Mouse (Mus musculus) lung, embryonic 16.5 days (tissue): ENCODE results near the gene Arid4a. TPM values are rescaled to one million over a fixed set of nuclear protein-coding genes. Genes with fewer than 3 reads are reported as not detected.

ENCODE experiments used
- ATAC-seq: fragments of 200-750 bp; cut with Nextera tagmentation; 2 replicates; pipeline ENCODE4 v1.8.0; 2017; ENCODE audit warnings: low read depth, mild to moderate bottlenecking, moderate library complexity
- H3K27ac ChIP-seq: fragments of 300-500 bp; sonication (generic); 2 replicates; pipeline ENCODE4 v1.5.1; 2014; ENCODE audit warnings: mild to moderate bottlenecking, control low read depth, low read length
- H3K27me3 ChIP-seq: fragments of 300-500 bp; sonication (generic); 2 replicates; pipeline ENCODE4 v1.6.1; 2014; ENCODE audit warnings: low read depth, low read length, mixed read lengths; ENCODE audit not compliant: control insufficient read depth, insufficient read depth
- H3K36me3 ChIP-seq: fragments of 300-500 bp; sonication (generic); 2 replicates; pipeline ENCODE4 v1.6.1; 2014; ENCODE audit warnings: low read length; ENCODE audit not compliant: control insufficient read depth, insufficient read depth
- H3K4me1 ChIP-seq: fragments of 300-500 bp; sonication (generic); replicated peaks from 2 replicates; pipeline ENCODE4 v1.6.1; 2014; ENCODE audit warnings: low read length, mixed read lengths; ENCODE audit not compliant: control insufficient read depth, insufficient read depth
- H3K4me2 ChIP-seq: fragments of 300-500 bp; sonication (generic); 2 replicates; pipeline ENCODE4 v1.6.1; 2014; ENCODE audit warnings: low read depth, low read length, control low read depth
- H3K4me3 ChIP-seq: fragments of 300-500 bp; sonication (generic); 2 replicates; pipeline ENCODE4 v1.5.1; 2014; ENCODE audit warnings: mild to moderate bottlenecking, low read length, control low read depth
- H3K9ac ChIP-seq: fragments of 300-500 bp; sonication (generic); 2 replicates; pipeline ENCODE4 v1.6.1; 2014; ENCODE audit warnings: low read length, control low read depth
- H3K9me3 ChIP-seq: fragments of 300-500 bp; sonication (generic); 2 replicates; pipeline ENCODE4 v1.6.1; 2016; ENCODE audit warnings: low read length; ENCODE audit not compliant: control insufficient read depth
- WGBS: fragments of 180-500 bp; shearing (Covaris S2); extraction: QIAGEN DNeasy Blood & Tissue Kit; methylation state at CpG from one replicate; pipeline ENCODE4 v1.1.7; 2014; 5-methylcytosine and 5-hydroxymethylcytosine counted together
- polyA plus RNA-seq: library from polyadenylated mRNA; unstranded; fragments of >200 nt; fragmentation: Nextera tagmentation; extraction: Ambion mirVana; gene quantifications from 2 replicates; pipeline ENCODE4 v1.2.1, GENCODE M21; 2015

Arid4a gene
- polyA plus RNA-seq, 1 experiment from 2014 or later: 44.7 TPM

DNA sequence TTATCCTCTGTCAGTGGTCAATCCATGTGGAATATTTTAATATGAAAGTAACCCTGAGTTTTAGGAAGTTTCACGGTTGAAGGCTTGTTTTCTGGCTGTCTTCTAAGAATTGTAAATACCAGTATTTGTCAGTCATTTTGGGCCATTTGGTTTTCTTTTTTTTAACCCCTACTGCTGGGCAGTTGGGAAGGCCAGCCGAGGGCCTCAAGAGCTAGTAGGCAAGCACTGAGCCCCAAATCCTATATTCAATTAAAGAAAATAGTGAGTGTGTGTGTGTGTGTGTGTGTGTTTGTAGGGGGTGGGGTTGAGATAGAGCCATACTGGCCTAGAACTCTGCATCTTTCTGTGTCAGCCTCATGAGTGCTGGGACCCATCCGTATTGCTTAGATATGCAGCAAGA is 39.9 kb upstream of the Arid4a start:
- 63% methylated on average over 3 of the region's 3 CpGs for WGBS
- Histone ChIP-seq H3K27ac (no peak overlapping the region), H3K27me3 (no peaks in the 10 kb centered on the region), H3K9me3 (no peaks in the 10 kb centered on the region), H3K4me3 (peak overlapping the region; percentile 81), H3K9ac (peak overlapping the region; percentile 30), H3K4me1 (peaks cover 10% of the 10 kb centered on the region), H3K4me2 (peak overlapping the region; percentile 74), H3K36me3 (peaks cover 14% of the 10 kb centered on the region)
- ATAC-seq: no peak

DNA sequence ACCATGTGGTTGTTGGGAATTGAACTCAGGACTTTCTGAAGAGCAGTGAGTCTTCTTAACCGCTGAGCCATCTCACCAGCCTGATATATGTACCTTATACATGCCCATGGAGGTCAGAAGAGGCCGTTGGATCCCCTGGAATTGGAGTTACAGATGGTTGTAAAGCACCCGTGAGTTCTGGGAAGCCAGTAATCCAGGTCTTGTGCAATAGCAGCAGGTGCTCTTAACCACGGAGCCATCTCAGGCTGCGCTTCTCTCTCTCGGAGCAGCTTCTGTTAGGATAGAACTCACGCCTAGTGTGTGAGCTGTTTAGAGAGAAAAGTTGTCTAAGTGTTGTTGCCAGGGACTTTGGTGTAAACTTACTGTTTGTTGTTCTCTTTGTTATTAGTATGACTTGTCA is 37.4 kb upstream of the Arid4a start:
- Histone ChIP-seq H3K9ac (no peak overlapping the region), H3K27me3 (no peaks in the 10 kb centered on the region), H3K4me3 (no peak overlapping the region), H3K27ac (no peak overlapping the region), H3K36me3 (peaks cover 14% of the 10 kb centered on the region), H3K9me3 (no peaks in the 10 kb centered on the region), H3K4me2 (no peak overlapping the region), H3K4me1 (peaks cover 10% of the 10 kb centered on the region)
- 89% methylated on average over 7 of the region's 7 CpGs for WGBS
- ATAC-seq: no peak

DNA sequence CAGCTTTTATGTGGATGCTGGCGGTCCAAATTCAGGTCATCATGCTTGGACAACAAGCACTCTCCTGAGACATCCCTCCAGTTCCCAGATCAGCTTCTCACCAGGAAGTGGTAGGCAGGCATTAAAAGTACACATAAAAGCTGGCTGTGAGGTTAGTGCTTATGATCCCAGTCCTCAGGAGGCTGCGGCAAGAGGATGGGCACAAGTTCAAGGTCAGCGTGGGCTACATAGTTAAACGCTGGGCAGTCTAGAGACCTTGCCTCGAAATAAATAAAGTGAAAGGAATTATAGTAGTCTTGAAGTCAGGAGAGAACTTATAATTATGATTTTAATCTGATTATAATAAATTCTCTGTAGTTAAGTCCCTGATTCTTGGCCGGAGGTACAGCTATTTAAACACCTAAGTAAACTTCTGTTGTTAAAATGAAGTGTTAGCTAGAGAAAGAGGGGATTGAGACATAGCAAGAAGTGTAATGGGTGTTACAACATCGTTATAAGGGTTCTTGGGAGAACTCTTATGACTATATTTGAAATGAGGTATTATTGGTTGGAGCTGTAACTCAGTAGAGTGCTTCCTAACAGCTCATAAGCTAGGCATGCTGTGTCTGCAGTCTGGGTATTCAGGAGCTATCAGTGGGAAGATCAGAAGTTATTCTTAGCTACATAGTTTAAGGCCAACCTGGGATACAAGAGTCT is 30.8 kb upstream of the Arid4a start:
- WGBS: 79% methylated on average over 7 of the region's 7 CpGs
- Histone ChIP-seq H3K27me3 (no peaks in the 10 kb centered on the region), H3K36me3 (peaks cover 37% of the 10 kb centered on the region), H3K9me3 (no peaks in the 10 kb centered on the region), H3K4me2 (no peak overlapping the region), H3K27ac (no peak overlapping the region), H3K4me1 (no peaks in the 10 kb centered on the region), H3K4me3 (no peak overlapping the region), H3K9ac (no peak overlapping the region)
- no peak for ATAC-seq

DNA sequence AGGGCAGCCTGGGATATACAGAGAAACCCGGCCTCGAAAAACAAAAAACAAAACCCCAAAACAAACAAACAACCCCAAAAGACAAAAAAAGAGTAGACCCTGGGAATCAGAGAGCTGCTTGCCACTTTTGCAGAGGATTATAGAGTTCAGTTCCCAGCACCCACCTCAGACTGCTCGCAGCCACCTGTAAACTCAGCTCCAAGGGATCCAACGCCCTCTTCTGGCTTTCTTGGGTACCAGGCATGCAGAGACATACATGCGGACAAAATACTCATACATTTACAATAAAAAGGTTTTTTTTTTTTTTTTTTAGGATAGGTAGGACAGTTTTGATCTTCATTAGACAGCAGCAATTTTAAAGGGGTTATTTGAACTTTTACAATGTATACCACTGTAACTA is 18.6 kb upstream of the Arid4a start:
- H3K36me3 ChIP-seq: peaks cover 15% of the 10 kb centered on the region
- no peak overlapping the region for H3K9ac ChIP-seq
- no peaks in the 10 kb centered on the region for H3K9me3 ChIP-seq
- no peak overlapping the region for H3K4me3 ChIP-seq
- ATAC-seq: no peak
- 93% methylated on average over 5 of the region's 5 CpGs for WGBS
- H3K4me1 ChIP-seq: peaks cover 9% of the 10 kb centered on the region
- no peaks in the 10 kb centered on the region for H3K27me3 ChIP-seq
- H3K27ac ChIP-seq: no peak overlapping the region
- no peak overlapping the region for H3K4me2 ChIP-seq

DNA sequence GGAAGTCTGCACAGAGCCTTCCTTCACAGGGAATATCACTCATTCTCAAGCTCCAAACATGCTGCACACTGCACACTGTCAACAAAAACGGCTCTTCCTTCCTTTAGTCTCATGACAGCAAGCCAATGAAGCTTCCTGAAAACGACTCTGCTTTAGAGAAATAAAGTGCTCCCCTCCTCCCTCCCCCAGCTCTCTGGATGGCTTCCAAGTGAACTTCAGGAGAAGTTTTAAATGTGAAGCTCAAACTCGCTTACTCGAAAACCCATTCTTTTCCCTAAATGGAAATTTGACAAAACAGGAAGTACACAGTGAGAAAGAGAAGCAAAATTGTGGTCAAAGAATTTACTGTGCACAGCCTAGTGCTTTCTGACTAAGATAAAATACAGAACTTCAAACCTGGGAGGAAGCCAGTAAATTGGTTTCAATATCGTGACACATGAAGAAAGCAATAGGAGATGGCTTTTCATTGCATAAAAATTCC is 16.3 kb upstream of the Arid4a start:
- peak; percentile 87 for ATAC-seq
- Histone ChIP-seq H3K9ac (no peak overlapping the region), H3K27me3 (no peaks in the 10 kb centered on the region), H3K4me3 (no peak overlapping the region), H3K4me2 (peak overlapping the region; percentile 28), H3K27ac (peak overlapping the region; percentile 64), H3K36me3 (peaks cover 14% of the 10 kb centered on the region), H3K4me1 (peaks cover 9% of the 10 kb centered on the region), H3K9me3 (no peaks in the 10 kb centered on the region)
- WGBS: 22% methylated on average over 5 of the region's 5 CpGs

DNA sequence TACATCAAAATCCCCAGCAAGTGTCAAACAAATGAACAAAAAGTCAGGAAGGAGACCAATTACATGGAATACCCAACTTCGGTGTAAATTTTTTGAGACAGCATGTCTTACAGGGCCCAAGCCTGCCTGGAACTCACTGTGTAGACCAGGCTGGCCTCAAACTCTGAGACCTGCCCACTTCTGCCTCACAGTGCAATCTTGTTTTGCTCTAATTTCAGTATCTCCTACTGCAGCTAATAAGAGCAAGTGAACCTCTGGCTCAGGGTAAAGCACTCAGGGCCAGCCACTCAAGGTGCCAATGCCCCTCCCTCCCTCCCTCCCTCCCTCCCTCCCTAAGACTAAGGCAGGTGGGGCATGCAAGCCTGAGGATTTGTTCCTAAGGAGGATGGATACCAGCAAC is 15.4 kb upstream of the Arid4a start:
- Histone ChIP-seq H3K27ac (no peak overlapping the region), H3K4me2 (no peak overlapping the region), H3K27me3 (no peaks in the 10 kb centered on the region), H3K4me3 (no peak overlapping the region), H3K36me3 (peaks cover 20% of the 10 kb centered on the region), H3K9me3 (no peaks in the 10 kb centered on the region), H3K4me1 (peaks cover 9% of the 10 kb centered on the region), H3K9ac (no peak overlapping the region)
- ATAC-seq: no peak
- WGBS: 76% methylated on average over 1 of the region's 1 CpGs

DNA sequence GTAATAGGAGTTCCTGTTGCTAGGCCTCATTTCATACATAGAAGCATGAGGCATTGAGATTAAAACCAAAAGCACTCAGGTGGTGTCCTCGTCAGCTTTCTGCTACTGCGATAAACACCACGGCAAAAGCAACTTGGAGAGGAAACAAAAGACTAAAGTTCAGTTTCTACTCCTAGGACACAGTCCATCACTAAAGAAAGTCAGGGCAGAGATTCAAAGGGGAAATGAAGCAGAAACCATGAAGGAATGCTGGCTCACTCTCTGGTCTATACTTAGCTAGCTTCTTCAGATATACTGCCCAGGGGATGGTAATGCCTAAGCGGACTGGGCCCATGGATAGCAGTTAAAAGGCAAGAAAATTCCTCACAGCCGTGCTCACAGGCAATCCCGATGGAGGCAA is 14.3 kb upstream of the Arid4a start:
- Histone ChIP-seq H3K27me3 (no peaks in the 10 kb centered on the region), H3K9ac (no peak overlapping the region), H3K4me2 (no peak overlapping the region), H3K27ac (no peak overlapping the region), H3K4me1 (peaks cover 9% of the 10 kb centered on the region), H3K36me3 (peaks cover 26% of the 10 kb centered on the region), H3K4me3 (no peak overlapping the region), H3K9me3 (no peaks in the 10 kb centered on the region)
- no peak for ATAC-seq
- WGBS: 81% methylated on average over 6 of the region's 6 CpGs

DNA sequence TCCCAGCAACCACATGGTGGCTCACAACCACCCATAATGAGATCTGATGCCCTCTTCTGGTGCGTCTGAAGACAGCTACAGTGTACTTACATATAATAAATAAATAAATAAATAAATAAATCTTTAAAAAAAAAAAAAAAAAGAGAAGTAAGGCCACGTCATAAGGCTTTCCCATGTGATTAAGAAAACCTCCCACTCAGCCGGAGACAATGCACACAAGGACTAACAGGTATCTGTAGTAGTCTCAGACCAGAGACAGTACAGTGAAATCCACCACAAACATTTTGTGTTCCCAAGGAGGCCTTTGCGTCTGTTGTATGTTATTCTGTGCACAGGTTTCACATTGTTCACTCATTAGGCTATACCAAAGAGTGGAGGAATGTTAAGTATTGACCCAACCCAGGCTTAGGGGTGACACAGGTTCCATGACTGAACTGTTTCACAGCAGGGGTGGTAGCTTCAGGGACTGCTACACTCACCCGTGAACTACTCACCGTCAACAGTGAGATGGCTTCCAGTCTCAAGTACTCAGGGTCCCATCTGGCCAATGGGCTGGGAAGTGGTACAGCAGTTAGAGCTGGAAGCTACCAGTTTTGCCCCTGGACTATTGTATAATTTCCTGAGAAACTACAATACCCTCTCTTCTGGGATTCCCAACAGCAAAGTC is 11.9 kb upstream of the Arid4a start:
- 86% methylated on average over 5 of the region's 6 CpGs for WGBS
- Histone ChIP-seq H3K9me3 (no peaks in the 10 kb centered on the region), H3K4me1 (peaks cover 7% of the 10 kb centered on the region), H3K4me2 (no peak overlapping the region), H3K9ac (no peak overlapping the region), H3K27ac (no peak overlapping the region), H3K36me3 (peaks cover 39% of the 10 kb centered on the region), H3K4me3 (no peak overlapping the region), H3K27me3 (no peaks in the 10 kb centered on the region)
- no peak for ATAC-seq

DNA sequence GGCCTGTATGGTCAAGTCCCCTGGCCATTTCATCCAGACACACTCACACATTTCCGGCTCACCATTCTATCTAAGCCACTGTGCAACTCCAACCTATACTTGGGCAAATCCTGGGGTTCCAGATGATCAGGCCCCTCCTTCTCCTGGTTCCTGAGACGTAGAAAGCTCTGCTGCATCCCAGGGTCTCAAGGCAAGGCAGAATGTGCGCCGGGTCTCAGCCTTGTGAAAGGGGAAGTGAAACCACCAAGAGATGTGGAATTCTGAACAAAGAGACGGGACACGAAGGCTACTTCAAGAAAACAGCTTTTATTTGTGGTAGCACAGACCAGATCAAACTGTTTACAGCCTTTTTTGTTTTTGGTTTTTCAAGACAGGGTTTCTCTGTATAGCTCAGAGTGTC is 9.6 kb upstream of the Arid4a start:
- no peak overlapping the region for H3K27ac ChIP-seq
- WGBS: 92% methylated on average over 6 of the region's 6 CpGs
- no peak overlapping the region for H3K4me3 ChIP-seq
- peaks cover 42% of the 10 kb centered on the region for H3K36me3 ChIP-seq
- no peak for ATAC-seq
- H3K4me2 ChIP-seq: no peak overlapping the region
- 0 out of 2 replicates have a peak, but pooled peaks cover 3% of the 10 kb centered on the region for H3K4me1 ChIP-seq
- no peaks in the 10 kb centered on the region for H3K9me3 ChIP-seq
- no peak overlapping the region for H3K9ac ChIP-seq
- H3K27me3 ChIP-seq: no peaks in the 10 kb centered on the region
